Mouse (Mus musculus) adrenal gland, postnatal 36 days (tissue): Measurements from ENCODE around the gene Heatr9. TPM values are rescaled to one million over a fixed set of nuclear protein-coding genes. Genes with fewer than 3 reads are reported as not detected.

Source experiments
- DNase-seq, 2 experiments: peaks; one replicate each; pipeline ENCODE4 v3.0.0; 2021; ENCODE audit warnings: mixed read lengths in 1 of 2
- total RNA-seq, 2 experiments: library from RNA; stranded (reverse); gene quantifications; 2 replicates each; pipeline ENCODE4 v1.2.3; 2021

Gene Heatr9
- total RNA-seq, 2 experiments from 2014 or later, result not detected

GRCm38 (mm10) chr11:83530360-83530759 lies 8.4 kb upstream of the Heatr9 start, which contains the start of gene Ccl5:
TSS of gene Ccl5 (minus strand) at chr11:83530518.
- no peak for DNase-seq

GRCm38 (mm10) chr11:83529024-83529423 lies 7.0 kb upstream of the Heatr9 start:
- peak; percentile 8 to 23 for DNase-seq

DNA sequence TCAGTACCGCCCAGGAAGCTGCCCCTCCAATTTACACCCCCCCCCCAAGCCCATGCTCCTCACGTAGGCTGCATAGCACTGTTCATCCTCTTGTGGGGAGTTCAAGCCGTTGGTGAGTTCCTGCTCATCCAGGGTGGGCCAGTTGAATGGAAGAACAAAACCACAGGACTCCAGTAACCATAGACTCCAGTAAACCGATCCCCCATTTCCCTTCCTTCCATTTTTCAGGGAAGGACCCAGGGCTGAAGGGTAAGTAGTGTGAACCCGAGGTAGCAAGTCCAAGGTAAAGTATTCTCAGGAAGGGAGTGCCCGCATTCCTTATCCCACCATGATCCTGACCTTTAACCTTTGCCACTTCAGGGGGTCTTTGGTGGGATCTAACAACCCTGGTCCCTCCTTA lies 3.6 kb downstream of the Heatr9 start:
- DNase-seq, result no peak

- no peak for DNase-seq
These were observed 4.8 kb downstream of the Heatr9 start for GRCm38 (mm10) chr11:83517153-83517552.

- DNase-seq, result peak; percentile 8 to 11
These were observed 12.5 kb downstream of the Heatr9 start for GRCm38 (mm10) chr11:83509521-83509920.

DNA sequence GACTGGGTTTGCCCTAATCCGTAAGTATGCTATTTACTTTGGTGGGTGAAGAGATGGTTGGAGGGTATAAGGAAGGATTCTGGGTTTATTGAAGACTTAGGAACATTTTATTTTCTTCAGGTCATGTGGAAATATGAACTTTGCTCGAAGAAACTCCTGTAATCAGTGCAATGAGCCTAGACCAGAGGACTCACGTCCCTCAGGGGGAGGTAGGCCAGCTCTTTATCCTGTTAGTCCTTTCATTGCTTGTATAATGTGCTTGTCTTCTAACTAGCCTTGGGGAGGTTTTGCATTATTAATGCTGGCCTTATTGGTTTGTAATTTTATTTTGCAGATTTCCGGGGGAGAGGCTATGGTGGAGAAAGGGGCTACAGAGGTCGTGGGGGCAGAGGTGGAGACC lies 17.7 kb downstream of the Heatr9 start:
- no peak for DNase-seq

DNA sequence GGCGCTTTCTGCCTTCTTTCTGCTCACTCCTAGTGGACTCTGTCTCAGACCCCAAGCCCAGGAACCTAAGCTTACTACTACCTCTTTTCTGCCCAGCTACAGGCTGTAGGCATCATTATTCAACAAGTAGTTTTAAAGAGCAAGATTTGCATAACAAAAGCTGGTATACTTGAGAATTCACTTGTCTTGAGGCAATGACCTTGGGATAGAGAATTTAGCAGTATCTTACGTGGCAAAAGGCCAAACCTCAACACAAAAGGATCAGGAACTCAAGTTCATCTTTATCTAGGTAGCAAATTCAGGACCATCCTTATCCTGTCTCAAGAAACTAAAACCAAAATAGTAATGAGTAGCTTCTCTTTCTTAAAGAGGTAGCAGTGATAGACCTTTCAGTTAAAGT lies 26.4 kb downstream of the Heatr9 start:
- no peak for DNase-seq

DNA sequence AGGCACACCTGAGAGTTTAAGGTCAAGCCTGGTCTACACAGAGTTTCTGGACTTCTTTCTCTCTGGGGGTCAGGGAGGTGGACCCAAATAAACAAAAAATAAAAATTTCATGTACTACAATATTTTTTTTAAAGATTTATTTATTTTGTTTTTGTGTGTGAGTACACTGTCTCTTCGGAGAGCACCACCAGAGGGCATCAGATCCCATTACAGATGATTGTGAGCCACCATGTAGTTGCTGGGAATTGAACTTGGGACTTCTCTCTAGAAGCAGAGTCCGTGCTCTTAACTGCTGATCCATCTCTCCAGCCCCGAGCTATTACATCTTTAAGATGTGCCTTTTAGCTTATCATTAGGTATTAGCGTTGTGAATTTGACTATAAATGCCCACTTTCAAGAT lies 30.5 kb downstream of the Heatr9 start:
- no peak for DNase-seq

DNA sequence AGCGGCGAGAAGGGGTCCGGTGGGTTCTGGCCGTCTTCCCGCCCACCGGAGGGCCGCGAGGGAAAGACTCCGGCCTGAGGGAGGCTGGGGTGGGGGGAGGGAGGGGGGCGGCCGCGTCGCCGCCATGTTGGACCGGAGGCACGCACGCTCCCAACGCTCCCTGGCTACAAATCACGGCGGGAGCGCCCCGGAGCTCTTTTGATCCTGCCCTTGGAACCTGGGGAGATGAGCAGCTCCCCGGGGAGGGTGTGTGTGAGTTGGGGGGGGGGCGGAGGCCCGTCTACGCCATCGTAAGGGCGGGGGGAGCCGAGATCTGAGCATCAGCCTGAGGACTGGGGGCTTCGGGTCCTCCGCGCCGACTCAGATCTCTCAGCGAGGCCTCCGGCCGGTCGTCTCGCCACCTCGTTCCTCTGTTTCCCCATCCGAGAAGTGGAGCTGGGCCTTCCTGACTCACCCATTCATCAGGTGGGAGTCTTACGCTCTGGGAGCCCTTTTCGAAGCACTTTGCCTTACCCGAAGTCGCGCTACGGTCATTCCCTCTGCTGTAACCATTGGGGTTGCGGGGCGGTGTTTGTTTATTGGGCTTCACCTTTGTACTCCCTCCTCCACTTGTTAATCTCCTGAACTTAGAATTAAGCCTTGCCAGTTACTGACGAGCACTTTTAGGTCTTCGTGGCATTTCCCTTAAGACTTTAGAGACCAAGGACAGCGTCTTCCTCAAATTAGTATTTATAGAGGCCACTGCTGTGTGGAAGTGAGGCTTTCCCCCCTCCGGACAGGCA lies 48.5 kb downstream of the Heatr9 start:
- peak; percentile 20 to 46 for DNase-seq

- peak; percentile 99 for DNase-seq
These were observed 49.4 kb downstream of the Heatr9 start, which contains the start of gene Taf15 for GRCm38 (mm10) chr11:83472324-83473234. TSS of gene Taf15 (plus strand) at chr11:83473086.

DNA sequence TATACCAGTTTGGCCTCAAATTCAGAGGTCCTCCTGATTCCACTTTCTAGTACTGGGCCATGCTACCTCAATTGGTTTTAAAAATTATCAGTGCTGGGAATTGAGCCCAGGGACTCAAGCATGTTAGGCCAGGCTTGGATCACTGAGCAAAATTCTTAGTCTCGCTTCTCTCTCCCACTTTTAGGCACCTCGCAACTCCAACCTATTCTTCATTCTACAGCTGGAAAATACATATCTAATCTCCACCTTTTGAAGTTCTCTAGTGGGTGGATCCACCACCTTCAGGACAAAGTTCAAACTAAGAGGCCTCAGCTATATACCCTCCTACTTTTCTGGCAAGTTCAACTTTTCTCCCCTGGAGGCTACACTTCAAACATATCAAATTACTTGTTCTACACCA lies 50.2 kb downstream of the Heatr9 start:
- no peak for DNase-seq

DNA sequence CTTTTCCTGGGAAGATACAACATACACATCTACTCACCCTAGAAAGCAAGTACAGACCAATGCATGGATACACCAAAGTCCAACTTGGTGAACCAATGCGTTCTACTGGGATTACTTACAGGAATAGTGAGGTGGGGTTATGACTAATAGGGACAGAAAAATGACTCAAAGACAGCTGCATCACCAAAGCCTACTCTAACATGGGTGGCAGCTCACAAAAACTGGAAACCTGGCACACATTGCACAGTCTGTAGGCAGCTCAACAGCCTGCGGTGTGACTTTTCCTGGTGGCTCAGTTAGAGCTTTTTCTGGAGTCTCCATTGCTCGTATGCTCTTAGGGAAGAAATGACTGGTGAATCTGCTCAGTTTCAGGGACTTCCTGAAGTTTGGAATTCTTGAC lies 53.2 kb downstream of the Heatr9 start:
- no peak for DNase-seq

- peak; percentile 60 to 82 for DNase-seq
These were observed 54.8 kb downstream of the Heatr9 start for GRCm38 (mm10) chr11:83467120-83467652.

GRCm38 (mm10) chr11:83465976-83466375 lies 56.0 kb downstream of the Heatr9 start:
- DNase-seq, result peak; percentile 74 to 75

DNA sequence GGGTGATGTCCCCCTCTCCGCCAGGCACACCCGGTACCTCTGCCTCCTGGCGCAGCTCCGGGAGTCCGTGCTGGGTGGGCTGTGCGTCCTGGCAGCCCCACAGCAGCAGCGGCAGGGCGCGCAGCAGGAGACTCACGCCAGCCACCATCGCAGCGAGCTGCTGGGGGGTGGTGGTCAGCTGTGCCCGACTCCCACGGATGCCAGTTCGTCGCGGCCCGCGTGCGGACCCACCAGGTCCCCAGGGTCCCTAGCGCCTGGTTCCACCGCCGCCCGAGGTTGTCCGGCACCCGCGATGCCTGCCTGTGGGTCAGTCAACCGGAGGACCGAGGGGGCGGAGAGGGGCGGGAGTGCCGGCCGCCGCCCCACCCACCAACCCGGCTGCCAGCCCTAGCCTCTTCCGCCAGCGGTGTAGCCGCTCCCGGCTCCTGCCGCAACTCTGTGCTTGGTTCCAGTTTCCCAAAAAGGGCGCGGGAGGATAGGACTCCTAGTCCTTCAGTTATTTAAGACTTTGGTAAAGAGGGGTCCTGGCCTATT lies 59.2 kb downstream of the Heatr9 start, which contains the start of gene Mmp28:
TSS of gene Mmp28 (minus strand) at position 361 of the 534 bp plus-strand sequence.
- peak; percentile 86 to 92 for DNase-seq

Other genes starting within 250 kb of the Heatr9 start
- not detected for gene Slfn14, start 235.4 kb downstream of the Heatr9 start, total RNA-seq
- 100 to 1,000 TPM; 109 to 114 TPM for gene Ap2b1, start 223.2 kb downstream of the Heatr9 start, total RNA-seq
- gene Pex12, start 219.6 kb downstream of the Heatr9 start, total RNA-seq, result 10 to 100 TPM; 14.8 to 18.3 TPM
- gene Rasl10b, start 113.0 kb downstream of the Heatr9 start, total RNA-seq, result 10 to 100 TPM; 12.0 to 13.6 TPM
- not detected for gene Gas2l2, start 92.7 kb downstream of the Heatr9 start, total RNA-seq
- under 1 TPM; 0.30 to 0.43 TPM for gene 1700020L24Rik, start 84.5 kb downstream of the Heatr9 start, total RNA-seq
- gene Mmp28, start 59.1 kb downstream of the Heatr9 start, total RNA-seq, result 10 to 100 TPM; 11.0 to 12.7 TPM
- gene Taf15, start 49.1 kb downstream of the Heatr9 start, total RNA-seq, result 10 to 100 TPM; 62.2 to 78.5 TPM
- gene Ccl5, start 8.3 kb upstream of the Heatr9 start, total RNA-seq, result 1 to 10 TPM in 1 of 2 experiments, under 1 TPM in 1; 0.79 to 2.2 TPM
- gene Ccl9, start 56.5 kb upstream of the Heatr9 start, total RNA-seq, result 10 to 100 TPM in 1 of 2 experiments, 1 to 10 TPM in 1; 4.7 to 13.1 TPM
- gene Ccl6, start 70.9 kb upstream of the Heatr9 start, total RNA-seq, result 10 to 100 TPM; 11.4 to 30.4 TPM
- gene Rpl9-ps1, start 123.4 kb upstream of the Heatr9 start, total RNA-seq, result not detected
- not detected for gene Ccl3, start 127.2 kb upstream of the Heatr9 start, total RNA-seq
- under 1 TPM in 1 of 2 experiments, not detected in 1; 0.50 TPM for gene Ccl4, start 140.4 kb upstream of the Heatr9 start, total RNA-seq
- 1 to 10 TPM in 1 of 2 experiments, under 1 TPM in 1; 0.59 to 2.2 TPM for gene Wfdc17, start 181.8 kb upstream of the Heatr9 start, total RNA-seq
- gene Wfdc18, start 186.8 kb upstream of the Heatr9 start, total RNA-seq, result not detected
- gene Wfdc21, start 224.8 kb upstream of the Heatr9 start, total RNA-seq, result 1 to 10 TPM in 1 of 2 experiments, not detected in 1; 1.1 TPM
- 10 to 100 TPM; 11.3 to 14.6 TPM for gene Heatr6, start 231.5 kb upstream of the Heatr9 start, total RNA-seq